Mouse (Mus musculus) thymus, adult 2 months (tissue): ENCODE measurements around the gene Fars2.

ENCODE experiments used
- CTCF ChIP-seq: fragments of 200-500 bp; IDR thresholded peaks from 2 replicates; pipeline ENCODE4 v1.5.1; 2012; ENCODE audit warnings: mild to moderate bottlenecking, control low read depth, low read length, moderate library complexity, borderline replicate concordance; ENCODE audit not compliant: control insufficient read depth, poor library complexity, insufficient read depth; ENCODE audit errors: extremely low read depth
- POLR2A ChIP-seq: fragments of 200-500 bp; IDR thresholded peaks from 2 replicates; pipeline ENCODE4 v1.6.1; 2012; ENCODE audit warnings: mild to moderate bottlenecking, low read length, control low read depth, moderate library complexity; ENCODE audit not compliant: control insufficient read depth, poor library complexity, insufficient read depth; ENCODE audit errors: extremely low read depth

GRCm38 (mm10) chr13:36533518-36533917 lies 416.3 kb downstream of the Fars2 start:
- TF ChIP-seq POLR2A, result no peak
- no peak for TF ChIP-seq CTCF
